Mouse (Mus musculus): ENCODE data around the gene Cx3cr1.
"Not testable (repeated sequence)": the region's sequence is repeated elsewhere in the genome, so short reads cannot be mapped to it uniquely, and the experiment has no call there.

Cx3cr1 gene

GRCm38 (mm10) chr9:120069779-120070178 is at the start of gene Cx3cr1:
Gene Cx3cr1 (minus strand): TSS chr9:120069879.
- no peak for DNase-seq (ENCODE audit: low spot score in 2 of 2)

- DNase-seq (ENCODE audit: low spot score in 2 of 2): no peak
Measured at GRCm38 (mm10) chr9:120118212-120118611, 48.5 kb upstream of the Cx3cr1 start.

- no peak for DNase-seq (ENCODE audit: low spot score in 2 of 2)
Measured at GRCm38 (mm10) chr9:120116184-120116624, 46.5 kb upstream of the Cx3cr1 start.

GRCm38 (mm10) chr9:120115580-120115979 is 45.9 kb upstream of the Cx3cr1 start:
- DNase-seq (ENCODE audit: low spot score in 2 of 2): no peak

- DNase-seq (ENCODE audit: low spot score in 2 of 2): no peak
Measured at GRCm38 (mm10) chr9:120114789-120115151, 45.1 kb upstream of the Cx3cr1 start.

GRCm38 (mm10) chr9:120114051-120114788 is 44.5 kb upstream of the Cx3cr1 start:
- no peak for DNase-seq (ENCODE audit: low spot score in 2 of 2)

GRCm38 (mm10) chr9:120113456-120113855 is 43.8 kb upstream of the Cx3cr1 start:
- no peak for DNase-seq (ENCODE audit: low spot score in 2 of 2)

GRCm38 (mm10) chr9:120112472-120112871 is 42.8 kb upstream of the Cx3cr1 start:
- DNase-seq (ENCODE audit: low spot score in 2 of 2): no peak

GRCm38 (mm10) chr9:120111156-120111945 is 41.7 kb upstream of the Cx3cr1 start:
- no peak for DNase-seq (ENCODE audit: low spot score in 2 of 2)

- peak; percentile 94 to 95 for DNase-seq (ENCODE audit: low spot score in 2 of 2)
Measured at GRCm38 (mm10) chr9:120110211-120111018, 40.7 kb upstream of the Cx3cr1 start, which contains the start of gene Slc25a38. Gene Slc25a38 (plus strand): TSS chr9:120110374.

GRCm38 (mm10) chr9:120108953-120109352 is 39.3 kb upstream of the Cx3cr1 start:
- DNase-seq (ENCODE audit: low spot score in 2 of 2): not testable (repeated sequence)

GRCm38 (mm10) chr9:120101165-120101564 is 31.5 kb upstream of the Cx3cr1 start:
- no peak for DNase-seq (ENCODE audit: low spot score in 2 of 2)

GRCm38 (mm10) chr9:120099304-120099703 is 29.6 kb upstream of the Cx3cr1 start:
- no peak for DNase-seq (ENCODE audit: low spot score in 2 of 2)

GRCm38 (mm10) chr9:120098682-120099081 is 29.0 kb upstream of the Cx3cr1 start:
- peak in 1 of 2 experiments; percentile 64 for DNase-seq (ENCODE audit: low spot score in 2 of 2)

GRCm38 (mm10) chr9:120095886-120096285 is 26.2 kb upstream of the Cx3cr1 start:
- DNase-seq (ENCODE audit: low spot score in 2 of 2): no peak

- no peak for DNase-seq (ENCODE audit: low spot score in 2 of 2)
Measured at GRCm38 (mm10) chr9:120093701-120094100, 24.0 kb upstream of the Cx3cr1 start.

- DNase-seq (ENCODE audit: low spot score in 2 of 2): no peak
Measured at GRCm38 (mm10) chr9:120091696-120092238, 22.1 kb upstream of the Cx3cr1 start, which contains the start of gene Ccr8. Gene Ccr8 (plus strand): TSS chr9:120092114.

- DNase-seq (ENCODE audit: low spot score in 2 of 2): no peak
Measured at GRCm38 (mm10) chr9:120091086-120091485, 21.4 kb upstream of the Cx3cr1 start.

- no peak for DNase-seq (ENCODE audit: low spot score in 2 of 2)
Measured at GRCm38 (mm10) chr9:120089125-120089524, 19.4 kb upstream of the Cx3cr1 start.

- no peak for DNase-seq (ENCODE audit: low spot score in 2 of 2)
Measured at GRCm38 (mm10) chr9:120084406-120084805, 14.7 kb upstream of the Cx3cr1 start.

GRCm38 (mm10) chr9:120083158-120083894 is 13.6 kb upstream of the Cx3cr1 start:
- no peak for DNase-seq (ENCODE audit: low spot score in 2 of 2)
